Mouse (Mus musculus): ENCODE data around the gene Zfp60.
"Not testable (repeated sequence)": the region's sequence is repeated elsewhere in the genome, so short reads cannot be mapped to it uniquely, and the experiment has no call there.

Gene Zfp60

DNA sequence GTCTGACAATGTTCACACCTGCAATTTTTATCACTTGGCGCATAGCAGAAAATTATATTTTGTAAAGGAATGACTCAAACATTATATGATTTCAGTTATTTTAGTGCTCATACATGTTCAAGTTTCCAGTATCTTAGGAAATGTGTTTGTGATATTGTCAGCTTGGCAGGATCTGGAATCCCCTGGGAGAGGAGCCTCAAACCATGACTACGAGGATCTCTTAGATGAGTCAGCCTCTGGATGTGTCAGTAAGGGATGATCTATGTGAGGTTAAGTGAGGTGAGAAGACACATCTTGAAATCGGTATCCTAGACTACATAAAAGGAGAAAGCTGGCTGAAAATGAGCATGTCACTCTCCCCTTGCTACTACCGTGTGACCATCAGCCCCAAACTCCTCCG lies 58.1 kb downstream of the Zfp60 start:
- CTCF ChIA-PET: no interaction called here

- CTCF ChIA-PET: not testable (repeated sequence)
Observed at GRCm38 (mm10) chr7:27793865-27794264, 62.7 kb downstream of the Zfp60 start.

DNA sequence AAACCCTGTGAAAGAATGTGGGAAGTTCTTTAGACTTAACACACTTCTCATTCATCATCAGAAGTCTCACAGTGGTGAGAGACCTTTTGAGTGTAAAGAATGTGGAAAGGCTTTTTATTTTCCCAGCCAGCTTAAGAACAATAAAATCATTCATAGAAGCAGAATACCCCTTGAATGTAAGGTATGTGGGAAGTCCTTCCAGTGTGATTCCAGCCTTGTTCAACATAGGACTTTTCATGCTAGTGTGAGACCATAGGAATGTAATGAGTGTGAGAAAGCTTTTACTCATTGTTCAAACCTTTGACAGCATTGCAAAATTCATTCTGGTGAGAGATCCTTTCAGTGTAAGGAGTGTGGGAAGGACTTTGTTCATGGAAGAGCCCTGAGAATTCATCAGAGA lies 63.4 kb downstream of the Zfp60 start:
- CTCF ChIA-PET: no interaction called here

- CTCF ChIA-PET: no interaction called here
Observed at GRCm38 (mm10) chr7:27797906-27798811, 67.0 kb downstream of the Zfp60 start.

DNA sequence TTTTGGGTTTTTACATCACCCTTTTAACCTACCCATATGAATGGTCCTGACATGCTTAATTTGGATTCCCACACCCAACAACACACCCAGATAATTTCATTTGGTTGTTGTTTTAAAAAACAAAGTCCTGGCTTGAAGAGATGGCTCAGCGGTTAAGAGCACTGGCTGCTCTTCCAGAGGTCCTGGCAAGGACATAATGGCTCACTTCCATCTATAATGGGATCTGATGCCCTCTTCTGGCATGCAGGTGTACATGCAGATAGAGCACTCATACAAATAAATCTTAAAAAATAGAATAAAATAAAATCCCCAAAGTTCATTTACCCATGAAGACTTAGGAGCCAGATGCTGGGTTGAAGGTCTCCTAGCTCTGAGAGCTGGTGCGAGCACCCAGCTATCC lies 69.9 kb downstream of the Zfp60 start:
- CTCF ChIA-PET: no interaction called here

DNA sequence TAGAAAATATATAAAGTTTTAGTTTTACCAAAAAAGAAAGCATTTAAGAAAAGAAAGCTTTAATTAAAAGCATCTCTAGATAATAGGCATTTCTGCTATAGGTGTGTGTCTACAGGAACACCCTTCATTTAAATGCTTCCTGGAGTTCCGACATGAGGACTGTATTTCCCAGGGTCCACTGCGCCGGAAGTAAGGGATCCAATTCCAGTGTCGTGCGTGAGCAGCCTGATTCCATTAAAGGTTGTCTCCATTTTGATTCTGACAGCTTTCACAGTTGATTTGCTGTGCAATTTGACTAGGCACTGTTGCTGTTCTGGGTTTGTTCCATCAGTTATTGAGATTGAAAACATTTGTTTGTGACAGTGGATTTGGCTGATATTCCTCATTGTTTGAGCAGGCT lies 71.8 kb downstream of the Zfp60 start:
- CTCF ChIA-PET: no interaction called here

Data from spleen, embryonic (tissue).